Mouse (Mus musculus) cerebellum, adult 2 months (tissue): ENCODE measurements around the gene Frmd4a.

ENCODE experiments used
- CTCF ChIP-seq: fragments of 200-500 bp; IDR thresholded peaks from 2 replicates; pipeline ENCODE4 v1.5.1; 2011; ENCODE audit warnings: low read depth, mild to moderate bottlenecking, control low read depth, low read length, moderate library complexity, borderline replicate concordance; ENCODE audit not compliant: insufficient read depth
- POLR2A ChIP-seq: fragments of 200-500 bp; IDR thresholded peaks from 2 replicates; pipeline ENCODE4 v1.6.1; 2011; ENCODE audit warnings: low read length, control low read depth, borderline replicate concordance; ENCODE audit not compliant: insufficient read depth

GRCm38 (mm10) chr2:4364908-4365307 is 347.4 kb downstream of the Frmd4a start:
- no peak for TF ChIP-seq CTCF
- TF ChIP-seq POLR2A: no peak
